Comparison of ENCODE assay signal across 29 mouse cellular contexts in the genomic region with DNA sequence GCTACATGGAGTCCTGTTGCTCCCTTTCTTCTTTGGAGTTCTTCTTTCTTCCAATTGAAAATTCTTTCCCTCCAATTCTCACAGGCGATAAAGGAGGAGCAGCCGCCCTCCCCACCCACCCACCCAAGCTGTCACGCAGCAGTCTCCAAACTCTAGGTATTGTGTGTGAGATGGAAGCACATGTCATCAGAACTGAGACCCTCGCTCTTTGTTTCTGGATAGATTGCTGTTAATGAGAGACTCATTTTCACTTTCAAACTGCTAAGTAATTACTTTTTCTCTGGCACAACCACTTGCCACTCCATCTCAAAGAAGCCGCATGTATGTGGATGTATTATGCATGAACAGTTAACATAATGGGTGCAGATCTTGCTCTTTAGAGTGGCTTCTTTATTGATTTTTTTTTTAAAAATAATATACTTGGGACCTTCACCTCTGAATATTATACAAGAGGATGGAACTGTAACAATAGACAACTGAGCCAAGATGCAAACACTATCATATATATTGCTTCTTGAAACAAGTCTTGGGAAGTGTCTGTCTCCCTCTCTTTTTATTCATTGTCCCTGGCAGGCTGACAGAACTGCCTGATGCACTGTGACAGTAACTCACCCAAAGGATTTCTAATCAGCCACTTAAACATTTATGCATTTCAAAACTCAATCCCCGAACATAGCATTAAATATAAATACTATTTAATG. TPM values are rescaled to one million over a fixed set of nuclear protein-coding genes. Genes with fewer than 3 reads are reported as not detected.
DNase-seq lines count a peak whose midpoint lies in the region; ATAC-seq and TF ChIP-seq lines count a peak whose summit lies in the region.
"Had no signal": no experiment of that assay in that cellular context is flagged by ENCODE, and none has a peak within 500 bp of the region (broad histone marks: within the 10 kb centered on the region; RNA-seq: fewer than 3 reads in every experiment).

No protein-coding gene starts in this region.

- no peak for DNase-seq in forebrain, embryonic 10.5 days (ENCODE audit: extremely low spot score, low spot score)
- no peak for DNase-seq in forebrain, embryonic 11.5 days (ENCODE audit: low spot score)
- DNase-seq in midbrain, embryonic 14.5 days: peak; percentile 24
- DNase-seq in midbrain, postnatal 0 days (ENCODE audit: low spot score): no peak
- DNase-seq in embryo, embryonic 11 days: no peak
- no peak for DNase-seq in adrenal gland, adult 18-20 months (ENCODE audit: low spot score in 2 of 2)
- DNase-seq: adrenal gland, postnatal 10 days; cerebellum, adult 18-20 months; cerebellum, postnatal 10 days; gastrocnemius, postnatal 36 days; heart, adult 18-20 months; heart, postnatal 4 days; kidney, adult 2 months; kidney, postnatal 4 days; layer of hippocampus, adult 9-11 months; lung, embryonic 14.5 days; lung, postnatal 14 days; right cerebral cortex, adult 18-20 months; spleen, adult 18-20 months; thymus, postnatal 14 days had no signal

- H3K27ac ChIP-seq in forebrain, embryonic 10.5 days: 0 out of 2 replicates have a peak overlapping the region, but pooled peaks have one; percentile 15
- no peak overlapping the region for H3K27ac ChIP-seq in forebrain, embryonic 11.5 days (ENCODE audit: low read depth, low read length)
- H3K27ac ChIP-seq in midbrain, embryonic 14.5 days (replicated peaks; ENCODE audit: low read depth, low read length): no peak overlapping the region
- no peak overlapping the region for H3K27ac ChIP-seq in midbrain, postnatal 0 days (ENCODE audit: low read depth, low read length)
- peak overlapping the region; percentile 96 for H3K27ac ChIP-seq in forebrain, embryonic 16.5 days (ENCODE audit: low read length)
- H3K27ac ChIP-seq: embryonic facial prominence, embryonic 15.5 days; hindbrain, embryonic 13.5 days; kidney, postnatal 0 days; liver, embryonic 15.5 days; neural tube, embryonic 15.5 days had no signal

- H3K27me3 ChIP-seq in forebrain, embryonic 10.5 days (ENCODE audit: poor library complexity, severe bottlenecking): peaks cover 16% of the 10 kb centered on the region
- H3K27me3 ChIP-seq in forebrain, embryonic 11.5 days (ENCODE audit: control insufficient read depth, insufficient read depth, low read length): no peaks in the 10 kb centered on the region
- H3K27me3 ChIP-seq in midbrain, embryonic 14.5 days (ENCODE audit: control insufficient read depth, insufficient read depth, low read length): no peaks in the 10 kb centered on the region
- no peaks in the 10 kb centered on the region for H3K27me3 ChIP-seq in midbrain, postnatal 0 days (ENCODE audit: insufficient read depth, low read length)
- no peaks in the 10 kb centered on the region for H3K27me3 ChIP-seq in forebrain, embryonic 16.5 days (replicated peaks; ENCODE audit: control insufficient read depth, insufficient read depth, low read length)
- H3K27me3 ChIP-seq: CH12.LX; embryonic facial prominence, embryonic 15.5 days; liver, embryonic 15.5 days; neural tube, embryonic 15.5 days had no signal

- no peaks in the 10 kb centered on the region for H3K9me3 ChIP-seq in forebrain, embryonic 10.5 days
- H3K9me3 ChIP-seq in forebrain, embryonic 11.5 days (ENCODE audit: control insufficient read depth, low read length): no peaks in the 10 kb centered on the region
- no peaks in the 10 kb centered on the region for H3K9me3 ChIP-seq in midbrain, embryonic 14.5 days (ENCODE audit: control insufficient read depth, low read length)
- no peaks in the 10 kb centered on the region for H3K9me3 ChIP-seq in midbrain, postnatal 0 days (ENCODE audit: low read length)
- no peaks in the 10 kb centered on the region for H3K9me3 ChIP-seq in forebrain, embryonic 16.5 days (ENCODE audit: control insufficient read depth, low read length)
- H3K9me3 ChIP-seq: embryonic facial prominence, embryonic 15.5 days; heart, embryonic 12.5 days; hindbrain, embryonic 13.5 days; liver, embryonic 15.5 days; neural tube, embryonic 15.5 days had no signal

- H3K36me3 ChIP-seq in forebrain, embryonic 10.5 days (replicated peaks): no peaks in the 10 kb centered on the region
- no peaks in the 10 kb centered on the region for H3K36me3 ChIP-seq in forebrain, embryonic 11.5 days (ENCODE audit: control insufficient read depth, insufficient read depth, low read length)
- H3K36me3 ChIP-seq in midbrain, embryonic 14.5 days (ENCODE audit: control insufficient read depth, insufficient read depth, low read length): no peaks in the 10 kb centered on the region
- no peaks in the 10 kb centered on the region for H3K36me3 ChIP-seq in midbrain, postnatal 0 days (ENCODE audit: insufficient read depth, low read length)
- 0 out of 2 replicates have a peak, but pooled peaks cover 2% of the 10 kb centered on the region for H3K36me3 ChIP-seq in forebrain, embryonic 16.5 days (ENCODE audit: control insufficient read depth, insufficient read depth)
- H3K36me3 ChIP-seq: embryonic facial prominence, embryonic 15.5 days; heart, embryonic 12.5 days; hindbrain, embryonic 13.5 days; liver, embryonic 15.5 days; neural tube, embryonic 15.5 days had no signal

- H3K4me3 ChIP-seq in forebrain, embryonic 10.5 days: no peak overlapping the region
- H3K4me3 ChIP-seq in forebrain, embryonic 11.5 days (ENCODE audit: low read depth, low read length): no peak overlapping the region
- no peak overlapping the region for H3K4me3 ChIP-seq in midbrain, embryonic 14.5 days (replicated peaks; ENCODE audit: low read depth, low read length)
- H3K4me3 ChIP-seq in midbrain, postnatal 0 days (ENCODE audit: low read depth, low read length): no peak overlapping the region
- H3K4me3 ChIP-seq in forebrain, embryonic 16.5 days (replicated peaks; ENCODE audit: low read length): no peak overlapping the region
- H3K4me3 ChIP-seq: embryonic facial prominence, embryonic 15.5 days; heart, embryonic 12.5 days; hindbrain, embryonic 13.5 days; liver, embryonic 15.5 days; neural tube, embryonic 15.5 days had no signal

- H3K4me2 ChIP-seq in forebrain, embryonic 11.5 days (ENCODE audit: low read depth, low read length, severe bottlenecking): no peak overlapping the region
- H3K4me2 ChIP-seq in midbrain, embryonic 14.5 days (ENCODE audit: low read length): no peak overlapping the region
- no peak overlapping the region for H3K4me2 ChIP-seq in midbrain, postnatal 0 days (ENCODE audit: low read depth, low read length, poor library complexity, severe bottlenecking)
- peak overlapping the region; percentile 13; the same call in 1 of the 2 replicates for H3K4me2 ChIP-seq in forebrain, embryonic 16.5 days (ENCODE audit: low read length)
- H3K4me2 ChIP-seq: embryonic facial prominence, embryonic 15.5 days; heart, embryonic 12.5 days; hindbrain, embryonic 13.5 days; liver, embryonic 15.5 days; lung, embryonic 14.5 days; neural tube, embryonic 15.5 days had no signal

- TF ChIP-seq CTCF in midbrain, postnatal 0 days (IDR thresholded peaks at IDR 0.05): no peak

- no peak overlapping the region for H3K9ac ChIP-seq in forebrain, embryonic 11.5 days (ENCODE audit: low read length)
- H3K9ac ChIP-seq in midbrain, embryonic 14.5 days (replicated peaks; ENCODE audit: low read length): no peak overlapping the region
- no peak overlapping the region for H3K9ac ChIP-seq in midbrain, postnatal 0 days (replicated peaks; ENCODE audit: low read length, poor library complexity, severe bottlenecking)
- no peak overlapping the region; the same call in 1 of the 2 replicates for H3K9ac ChIP-seq in forebrain, embryonic 16.5 days (replicated peaks; ENCODE audit: low read depth, low read length)
- H3K9ac ChIP-seq: embryonic facial prominence, embryonic 15.5 days; heart, embryonic 12.5 days; hindbrain, embryonic 13.5 days; liver, embryonic 15.5 days; lung, embryonic 14.5 days; neural tube, embryonic 15.5 days had no signal

- peaks cover 45% of the 10 kb centered on the region for H3K4me1 ChIP-seq in forebrain, embryonic 10.5 days
- H3K4me1 ChIP-seq in forebrain, embryonic 11.5 days (replicated peaks; ENCODE audit: control insufficient read depth, insufficient read depth, low read length): peaks cover 7% of the 10 kb centered on the region; the same call in 1 of the 2 replicates
- 0 out of 2 replicates have a peak, but pooled peaks cover 3% of the 10 kb centered on the region for H3K4me1 ChIP-seq in midbrain, embryonic 14.5 days (ENCODE audit: control insufficient read depth, insufficient read depth, low read length)
- no peaks in the 10 kb centered on the region; the same call in 1 of the 2 replicates for H3K4me1 ChIP-seq in midbrain, postnatal 0 days (ENCODE audit: insufficient read depth, low read length)
- peaks cover 44% of the 10 kb centered on the region for H3K4me1 ChIP-seq in forebrain, embryonic 16.5 days (replicated peaks; ENCODE audit: control insufficient read depth, insufficient read depth, low read length)
- H3K4me1 ChIP-seq: embryonic facial prominence, embryonic 15.5 days; heart, embryonic 12.5 days; liver, embryonic 15.5 days had no signal

- ATAC-seq in forebrain, embryonic 11.5 days (replicated peaks; ENCODE audit: low FRiP score): no peak
- no peak for ATAC-seq in midbrain, embryonic 14.5 days (ENCODE audit: low FRiP score, low TSS enrichment)
- no peak for ATAC-seq in midbrain, postnatal 0 days (ENCODE audit: low FRiP score)
- ATAC-seq in forebrain, embryonic 16.5 days: peak; percentile 84
- ATAC-seq: inflammation-experienced regulatory T-cells, adult 6 months had no signal

- 89% methylated on average over 6 of the region's 6 CpGs for WGBS in forebrain, embryonic 10.5 days
- 71% methylated on average over 6 of the region's 6 CpGs for WGBS in forebrain, embryonic 11.5 days
- 72% methylated on average over 6 of the region's 6 CpGs for WGBS in midbrain, embryonic 14.5 days
- WGBS in midbrain, postnatal 0 days: 69% methylated on average over 6 of the region's 6 CpGs
- WGBS in forebrain, embryonic 16.5 days: 16% methylated on average over 6 of the region's 6 CpGs

RNA-seq across cellular contexts. Expression of a gene that starts 21.8 kb away (rescaled TPM):
- 4.1 and 4.7 TPM in 2 replicates for polyA plus RNA-seq in forebrain, embryonic 10.5 days (2016; fragmentation: Nextera tagmentation; extraction: Ambion mirVana)
- 6.0 and 6.2 TPM in 2 replicates for polyA plus RNA-seq in forebrain, embryonic 11.5 days (2014; fragmentation: Nextera tagmentation; extraction: Ambion mirVana)
- 32.1 and 36.9 TPM in 2 replicates for polyA plus RNA-seq in midbrain, embryonic 14.5 days (2014; fragmentation: Nextera tagmentation; extraction: Ambion mirVana)
- 69.8 and 70.9 TPM in 2 replicates for total RNA-seq in midbrain, postnatal 0 days (2014; rRNA removed)
- polyA plus RNA-seq in midbrain, postnatal 0 days (2015; fragmentation: Nextera tagmentation; extraction: Ambion mirVana): 67.5 and 68.1 TPM in 2 replicates
- 78.5 and 86.5 TPM in 2 replicates for polyA plus RNA-seq in forebrain, embryonic 16.5 days (2015; fragmentation: Nextera tagmentation; extraction: Ambion mirVana)
- 10 to 100 TPM; 16.1 to 19.8 TPM for total RNA-seq in adrenal gland, adult 18-20 months (2021)

Comparison
In these comparisons a context has a peak if more than half of its experiments do, and no peak if none do; other contexts are left out.
1. H3K27ac ChIP-seq: peak in forebrain, embryonic 10.5 days (single experiment) and forebrain, embryonic 16.5 days (single experiment); none in forebrain, embryonic 11.5 days (single experiment), midbrain, embryonic 14.5 days (single experiment) and midbrain, postnatal 0 days (single experiment).